Mouse (Mus musculus) liver, adult 2 months (tissue): ENCODE measurements around the gene Ankrd53. TPM values are rescaled to one million over a fixed set of nuclear protein-coding genes. Genes with fewer than 3 reads are reported as not detected.

ENCODE experiments used
- DNase-seq: peaks from one replicate; pipeline ENCODE4 v3.0.0-alpha.2; 2011; ENCODE audit warnings: low read depth, low spot score; ENCODE audit errors: extremely low read depth
- H3K27ac ChIP-seq: fragments of 200-500 bp; replicated peaks from 2 replicates; pipeline ENCODE4 v1.5.1; 2012; ENCODE audit warnings: low read depth, mild to moderate bottlenecking, control low read depth, inconsistent platforms, low read length; ENCODE audit not compliant: insufficient read depth
- H3K27me3 ChIP-seq: fragments of 200-500 bp; 2 replicates; pipeline ENCODE4 v1.6.1; 2012; ENCODE audit warnings: mild to moderate bottlenecking, moderate library complexity, low read length, inconsistent platforms; ENCODE audit not compliant: control insufficient read depth, insufficient read depth
- H3K36me3 ChIP-seq: fragments of 200-500 bp; 2 replicates; pipeline ENCODE4 v1.6.1; 2012; ENCODE audit warnings: low read length, inconsistent platforms; ENCODE audit not compliant: control insufficient read depth, insufficient read depth
- H3K4me1 ChIP-seq: fragments of 200-500 bp; 2 replicates; pipeline ENCODE4 v1.6.1; 2011; ENCODE audit warnings: low read length; ENCODE audit not compliant: control insufficient read depth, insufficient read depth
- H3K4me3 ChIP-seq: fragments of 200-500 bp; 2 replicates; pipeline ENCODE4 v1.5.1; 2011; ENCODE audit warnings: low read depth, mild to moderate bottlenecking, control low read depth, low read length, moderate library complexity; ENCODE audit not compliant: insufficient read depth
- H3K79me2 ChIP-seq: fragments of 200-500 bp; 2 replicates; pipeline ENCODE4 v1.6.1; 2012; ENCODE audit warnings: inconsistent platforms, mild to moderate bottlenecking, low read length, moderate library complexity; ENCODE audit not compliant: control insufficient read depth, insufficient read depth
- H3K9ac ChIP-seq: fragments of 200-500 bp; 2 replicates; pipeline ENCODE4 v1.6.1; 2012; ENCODE audit warnings: low read depth, mild to moderate bottlenecking, control low read depth, inconsistent platforms, low read length
- CTCF ChIP-seq: fragments of 200-500 bp; IDR thresholded peaks from 2 replicates; pipeline ENCODE4 v1.5.1; 2011; ENCODE audit warnings: low read depth, low read length, control low read depth
- POLR2A ChIP-seq: fragments of 200-500 bp; IDR thresholded peaks from 2 replicates; pipeline ENCODE4 v1.6.1; 2011; ENCODE audit warnings: low read length, control low read depth; ENCODE audit not compliant: insufficient read depth; ENCODE audit errors: extremely low read depth
- whole genome bisulfite sequencing: fragments of 180-500 bp; shearing (Covaris S2); methylation state at CpG from one replicate; pipeline ENCODE4 v1.1.7; 2018; 5-methylcytosine and 5-hydroxymethylcytosine counted together
- polyA plus RNA-seq: library from polyadenylated mRNA; depleted of rRNA; stranded (reverse); fragments of >200 nt; gene quantifications from 2 replicates; pipeline ENCODE4 v1.2.3, GENCODE M21; 2012
- total RNA-seq: library from RNA; depleted of rRNA; stranded (reverse); fragments of >200 nt; gene quantifications from 2 replicates; pipeline ENCODE4 v1.2.3, GENCODE M21; 2014

Gene Ankrd53
- total and polyA plus RNA-seq, 2 experiments: not detected

GRCm38 (mm10) chr6:83774126-83774525 lies 11.7 kb downstream of the Ankrd53 start:
- DNase-seq: peak; percentile 67
- H3K36me3 ChIP-seq: no peaks in the 10 kb centered on the region
- no peaks in the 10 kb centered on the region; the same call in 1 of the 2 replicates for H3K79me2 ChIP-seq
- peaks cover 7% of the 10 kb centered on the region for H3K4me1 ChIP-seq
- no peak overlapping the region for H3K27ac ChIP-seq
- H3K27me3 ChIP-seq: no peaks in the 10 kb centered on the region
- 34% methylated on average over 9 of the region's 9 CpGs for WGBS
- TF ChIP-seq POLR2A: no peak
- no peak for TF ChIP-seq CTCF
- H3K9ac ChIP-seq: no peak overlapping the region
- no peak overlapping the region for H3K4me3 ChIP-seq

DNA sequence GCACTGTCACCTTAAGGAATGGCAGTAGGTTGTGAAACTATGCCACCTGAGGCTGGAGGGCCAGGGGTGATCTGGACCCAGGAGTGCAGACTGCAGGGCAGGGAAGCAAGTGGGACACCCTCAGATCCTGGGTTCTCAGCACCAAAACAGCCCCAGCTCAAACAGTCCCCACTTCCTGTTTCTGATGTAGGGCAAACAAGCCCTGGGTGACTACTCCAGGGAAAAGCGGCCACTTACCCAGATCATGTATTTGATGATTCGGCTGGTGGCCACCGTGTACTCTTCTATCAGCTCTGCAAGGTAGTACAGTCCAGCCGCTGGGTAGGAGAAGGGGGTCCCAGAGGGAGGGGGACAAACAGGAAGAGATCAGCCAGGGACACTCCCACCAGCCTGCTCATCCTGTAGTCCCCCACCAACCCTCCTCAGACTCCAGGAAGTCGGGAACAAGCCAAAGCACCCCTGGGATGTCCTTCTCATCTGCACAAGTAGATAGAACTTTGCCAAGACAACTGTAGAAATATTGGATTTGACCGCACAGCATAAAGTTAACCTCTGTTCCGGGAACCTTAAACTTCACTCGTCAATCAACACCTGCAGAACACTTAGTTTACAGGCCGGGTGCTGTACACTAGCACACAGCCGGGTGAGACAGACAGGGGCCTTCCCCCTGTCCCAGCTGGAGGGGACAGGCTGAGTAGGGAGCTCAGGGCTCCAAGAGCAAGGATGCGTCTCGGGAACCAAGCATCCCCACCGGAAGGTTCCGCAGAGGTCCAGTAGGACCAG lies 12.5 kb downstream of the Ankrd53 start:
- Histone ChIP-seq H3K36me3 (no peaks in the 10 kb centered on the region), H3K27me3 (no peaks in the 10 kb centered on the region), H3K9ac (peak overlapping the region; percentile 93), H3K4me1 (peaks cover 7% of the 10 kb centered on the region), H3K27ac (peak overlapping the region; percentile 55), H3K4me3 (peak overlapping the region; percentile 95), H3K79me2 (no peaks in the 10 kb centered on the region; the same call in 1 of the 2 replicates)
- peak; percentile 51 for DNase-seq
- no peak for TF ChIP-seq POLR2A
- TF ChIP-seq CTCF: no peak
- WGBS: under 1% methylated on average over 14 of the region's 14 CpGs

GRCm38 (mm10) chr6:83775638-83776293 lies 13.3 kb downstream of the Ankrd53 start, which contains the start of gene Tex261:
TSS of gene Tex261 (minus strand) at chr6:83775813.
- peaks cover 7% of the 10 kb centered on the region for H3K4me1 ChIP-seq
- peak; percentile 86 for DNase-seq
- no peaks in the 10 kb centered on the region for H3K27me3 ChIP-seq
- no peaks in the 10 kb centered on the region; the same call in 1 of the 2 replicates for H3K79me2 ChIP-seq
- no peaks in the 10 kb centered on the region for H3K36me3 ChIP-seq
- TF ChIP-seq CTCF (peak; percentile 66), POLR2A (peak; percentile 77; the same call in 1 of the 2 replicates)
- H3K9ac ChIP-seq: peak within 1 kb of the TSS; percentile 93
- 0% methylated on average over 43 of the region's 45 CpGs for WGBS
- peak within 1 kb of the TSS; percentile 95 for H3K4me3 ChIP-seq
- peak within 1 kb of the TSS; percentile 88 for H3K27ac ChIP-seq

- peaks cover 7% of the 10 kb centered on the region for H3K4me1 ChIP-seq
- 89% methylated on average over 7 of the region's 7 CpGs for WGBS
- no peak overlapping the region for H3K9ac ChIP-seq
- no peak for DNase-seq
- no peaks in the 10 kb centered on the region; the same call in 1 of the 2 replicates for H3K79me2 ChIP-seq
- H3K27ac ChIP-seq: no peak overlapping the region
- no peak for TF ChIP-seq POLR2A
- no peak for TF ChIP-seq CTCF
- H3K27me3 ChIP-seq: no peaks in the 10 kb centered on the region
- no peaks in the 10 kb centered on the region for H3K36me3 ChIP-seq
- no peak overlapping the region for H3K4me3 ChIP-seq
Observed at GRCm38 (mm10) chr6:83778306-83778705, 15.9 kb downstream of the Ankrd53 start.

DNA sequence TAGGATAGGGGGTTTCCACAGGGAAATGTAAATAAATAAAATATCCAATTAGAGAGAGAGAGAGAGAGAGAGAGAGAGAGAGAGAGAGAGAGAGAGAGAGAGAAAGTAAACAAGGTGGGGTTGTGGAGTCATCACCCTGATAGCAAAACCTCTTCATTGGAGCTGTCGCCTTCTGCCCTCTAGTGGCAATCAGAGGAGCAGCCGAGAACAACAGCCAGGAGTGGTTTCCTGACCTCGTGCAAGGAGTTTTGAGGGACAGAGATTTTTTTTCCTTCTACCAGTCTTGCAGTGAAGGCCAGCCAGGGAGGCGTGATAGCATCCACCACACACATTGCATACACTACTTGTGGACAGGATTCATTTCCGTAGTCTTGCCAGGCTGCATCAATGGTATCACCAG lies 16.6 kb downstream of the Ankrd53 start:
- Histone ChIP-seq H3K79me2 (no peaks in the 10 kb centered on the region; the same call in 1 of the 2 replicates), H3K9ac (no peak overlapping the region), H3K4me3 (no peak overlapping the region), H3K27ac (no peak overlapping the region), H3K27me3 (no peaks in the 10 kb centered on the region), H3K36me3 (no peaks in the 10 kb centered on the region), H3K4me1 (peaks cover 6% of the 10 kb centered on the region)
- no peak for TF ChIP-seq POLR2A
- peak; percentile 84 for TF ChIP-seq CTCF
- 12% methylated on average over 5 of the region's 5 CpGs for WGBS
- peak; percentile 46 for DNase-seq

- Histone ChIP-seq H3K36me3 (no peaks in the 10 kb centered on the region), H3K79me2 (no peaks in the 10 kb centered on the region), H3K9ac (no peak overlapping the region), H3K4me3 (no peak overlapping the region), H3K4me1 (no peaks in the 10 kb centered on the region), H3K27me3 (no peaks in the 10 kb centered on the region), H3K27ac (no peak overlapping the region)
- 71% methylated on average over 3 of the region's 3 CpGs for WGBS
- TF ChIP-seq POLR2A: no peak
- TF ChIP-seq CTCF: no peak
- no peak for DNase-seq
Observed at GRCm38 (mm10) chr6:83786426-83786825, 24.0 kb downstream of the Ankrd53 start.
